Mouse (Mus musculus) forebrain, embryonic 15.5 days (tissue): ENCODE data around the gene Spp1. TPM values are rescaled to one million over a fixed set of nuclear protein-coding genes. Genes with fewer than 3 reads are reported as not detected.

Source experiments
- ATAC-seq: fragments of 200-750 bp; cut with Nextera tagmentation; replicated peaks from 2 replicates; pipeline ENCODE4 v1.8.0; 2017; ENCODE audit warnings: mild to moderate bottlenecking, moderate TSS enrichment, moderate library complexity
- H3K27ac ChIP-seq: fragments of 300-500 bp; sonication (generic); replicated peaks from 2 replicates; pipeline ENCODE4 v1.5.1; 2015; ENCODE audit warnings: mild to moderate bottlenecking, inconsistent platforms
- H3K27me3 ChIP-seq: fragments of 300-500 bp; sonication (generic); 2 replicates; pipeline ENCODE4 v1.6.1; 2015; ENCODE audit warnings: inconsistent platforms
- H3K36me3 ChIP-seq: fragments of 300-500 bp; sonication (generic); 2 replicates; pipeline ENCODE4 v1.6.1; 2015; ENCODE audit warnings: mild to moderate bottlenecking, inconsistent platforms
- H3K4me1 ChIP-seq: fragments of 300-500 bp; sonication (generic); 2 replicates; pipeline ENCODE4 v1.6.1; 2015; ENCODE audit warnings: inconsistent platforms
- H3K4me2 ChIP-seq: fragments of 300-500 bp; sonication (generic); replicated peaks from 2 replicates; pipeline ENCODE4 v1.6.1; 2015; ENCODE audit warnings: mild to moderate bottlenecking, inconsistent platforms
- H3K4me3 ChIP-seq: fragments of 300-500 bp; sonication (generic); 2 replicates; pipeline ENCODE4 v1.5.1; 2015; ENCODE audit warnings: mild to moderate bottlenecking, inconsistent platforms
- H3K9ac ChIP-seq: fragments of 300-500 bp; sonication (generic); replicated peaks from 2 replicates; pipeline ENCODE4 v1.6.1; 2015; ENCODE audit warnings: mild to moderate bottlenecking, inconsistent platforms
- H3K9me3 ChIP-seq: fragments of 300-500 bp; sonication (generic); 2 replicates; pipeline ENCODE4 v1.6.1; 2016; ENCODE audit warnings: inconsistent platforms
- WGBS: fragments of 180-500 bp; shearing (Covaris S2); methylation state at CpG from one replicate; pipeline ENCODE4 v1.1.7; 2015; ENCODE audit warnings: mixed read lengths; 5-methylcytosine and 5-hydroxymethylcytosine counted together
- polyA plus RNA-seq: library from polyadenylated mRNA; unstranded; fragments of >200 nt; fragmentation: Nextera tagmentation; extraction: Ambion mirVana; gene quantifications from 2 replicates; pipeline ENCODE4 v1.2.1, GENCODE M21; 2015

Gene Spp1
- 6.7 and 8.9 TPM in 2 replicates for polyA plus RNA-seq

GRCm38 (mm10) chr5:104434835-104435301 is at the start of gene Spp1:
Spp1 (plus strand) TSS chr5:104435118.
- Histone ChIP-seq H3K27me3 (no peaks in the 10 kb centered on the region), H3K4me2 (no peak within 1 kb of the TSS), H3K4me1 (0 out of 2 replicates have a peak, but pooled peaks cover 3% of the 10 kb centered on the region), H3K27ac (no peak within 1 kb of the TSS), H3K9me3 (no peaks in the 10 kb centered on the region), H3K36me3 (no peaks in the 10 kb centered on the region), H3K9ac (no peak within 1 kb of the TSS), H3K4me3 (no peak within 1 kb of the TSS)
- 69% methylated on average over 7 of the region's 7 CpGs for WGBS
- ATAC-seq, result no peak

- Histone ChIP-seq H3K4me1 (no peaks in the 10 kb centered on the region), H3K36me3 (no peaks in the 10 kb centered on the region), H3K4me2 (no peak overlapping the region), H3K4me3 (no peak overlapping the region), H3K9me3 (no peaks in the 10 kb centered on the region), H3K9ac (no peak overlapping the region), H3K27ac (no peak overlapping the region), H3K27me3 (no peaks in the 10 kb centered on the region)
- no peak for ATAC-seq
- WGBS, result 93% methylated on average over 16 of the region's 16 CpGs
Measured at GRCm38 (mm10) chr5:104385521-104385920, 49.4 kb upstream of the Spp1 start.

GRCm38 (mm10) chr5:104386908-104387307 is 48.0 kb upstream of the Spp1 start:
- no peak for ATAC-seq
- H3K4me3 ChIP-seq, result no peak overlapping the region
- no peak overlapping the region for H3K9ac ChIP-seq
- 84% methylated on average over 5 of the region's 5 CpGs for WGBS
- H3K9me3 ChIP-seq, result no peaks in the 10 kb centered on the region
- H3K27ac ChIP-seq, result no peak overlapping the region
- H3K4me2 ChIP-seq, result no peak overlapping the region
- no peaks in the 10 kb centered on the region for H3K36me3 ChIP-seq
- H3K27me3 ChIP-seq, result no peaks in the 10 kb centered on the region
- no peaks in the 10 kb centered on the region for H3K4me1 ChIP-seq

GRCm38 (mm10) chr5:104390962-104391361 is 44.0 kb upstream of the Spp1 start:
- Histone ChIP-seq H3K27me3 (no peaks in the 10 kb centered on the region), H3K4me1 (no peaks in the 10 kb centered on the region), H3K9ac (no peak overlapping the region), H3K27ac (no peak overlapping the region), H3K4me2 (no peak overlapping the region), H3K4me3 (no peak overlapping the region), H3K9me3 (no peaks in the 10 kb centered on the region), H3K36me3 (no peaks in the 10 kb centered on the region)
- ATAC-seq, result no peak
- 87% methylated on average over 2 of the region's 2 CpGs for WGBS

- Histone ChIP-seq H3K36me3 (no peaks in the 10 kb centered on the region), H3K4me2 (no peak overlapping the region), H3K9ac (no peak overlapping the region), H3K27me3 (no peaks in the 10 kb centered on the region), H3K4me1 (no peaks in the 10 kb centered on the region), H3K9me3 (no peaks in the 10 kb centered on the region), H3K4me3 (no peak overlapping the region), H3K27ac (no peak overlapping the region)
- no peak for ATAC-seq
- 88% methylated on average over 5 of the region's 5 CpGs for WGBS
Measured at GRCm38 (mm10) chr5:104392784-104393183, 42.1 kb upstream of the Spp1 start.

- Histone ChIP-seq H3K4me3 (no peak overlapping the region), H3K4me2 (no peak overlapping the region), H3K27ac (no peak overlapping the region), H3K4me1 (no peaks in the 10 kb centered on the region), H3K9me3 (no peaks in the 10 kb centered on the region), H3K36me3 (no peaks in the 10 kb centered on the region), H3K9ac (no peak overlapping the region), H3K27me3 (no peaks in the 10 kb centered on the region)
- ATAC-seq, result no peak
- 68% methylated on average over 6 of the region's 6 CpGs for WGBS
Measured at GRCm38 (mm10) chr5:104396286-104396685, 38.6 kb upstream of the Spp1 start.

- no peak overlapping the region for H3K4me3 ChIP-seq
- no peaks in the 10 kb centered on the region for H3K27me3 ChIP-seq
- no peak for ATAC-seq
- no peak overlapping the region for H3K4me2 ChIP-seq
- H3K9ac ChIP-seq, result no peak overlapping the region
- no peaks in the 10 kb centered on the region for H3K9me3 ChIP-seq
- H3K27ac ChIP-seq, result no peak overlapping the region
- 79% methylated on average over 1 of the region's 1 CpGs for WGBS
- no peaks in the 10 kb centered on the region for H3K4me1 ChIP-seq
- H3K36me3 ChIP-seq, result no peaks in the 10 kb centered on the region
Measured at GRCm38 (mm10) chr5:104398001-104398400, 36.9 kb upstream of the Spp1 start.

- Histone ChIP-seq H3K27me3 (no peaks in the 10 kb centered on the region), H3K36me3 (no peaks in the 10 kb centered on the region)
Measured at GRCm38 (mm10) chr5:104399291-104399950, 35.5 kb upstream of the Spp1 start.

GRCm38 (mm10) chr5:104399970-104400369 is 34.9 kb upstream of the Spp1 start:
- H3K9ac ChIP-seq, result no peak overlapping the region
- H3K4me1 ChIP-seq, result 0 out of 2 replicates have a peak, but pooled peaks cover 7% of the 10 kb centered on the region
- H3K4me3 ChIP-seq, result no peak overlapping the region
- no peaks in the 10 kb centered on the region for H3K27me3 ChIP-seq
- no peaks in the 10 kb centered on the region for H3K36me3 ChIP-seq
- H3K4me2 ChIP-seq, result no peak overlapping the region
- H3K27ac ChIP-seq, result no peak overlapping the region
- no peak for ATAC-seq
- H3K9me3 ChIP-seq, result no peaks in the 10 kb centered on the region
- 33% methylated on average over 1 of the region's 1 CpGs for whole genome bisulfite sequencing

More at GRCm38 (mm10) chr5:104399291-104399950, 35.5 kb upstream of the Spp1 start:
- WGBS, result 66% methylated on average over 9 of the region's 9 CpGs
- H3K4me3 ChIP-seq, result no peak overlapping the region
- 0 out of 2 replicates have a peak, but pooled peaks cover 1% of the 10 kb centered on the region for H3K4me1 ChIP-seq
- no peak overlapping the region for H3K9ac ChIP-seq
- no peak overlapping the region for H3K4me2 ChIP-seq
- no peak overlapping the region for H3K27ac ChIP-seq
- ATAC-seq, result no peak
- H3K9me3 ChIP-seq, result no peaks in the 10 kb centered on the region

- ATAC-seq, result no peak
- peaks cover 12% of the 10 kb centered on the region; the same call in 1 of the 2 replicates for H3K4me1 ChIP-seq
- H3K36me3 ChIP-seq, result no peaks in the 10 kb centered on the region
- no peak overlapping the region for H3K9ac ChIP-seq
- WGBS, result 68% methylated on average over 3 of the region's 3 CpGs
- no peak overlapping the region for H3K27ac ChIP-seq
- H3K4me3 ChIP-seq, result no peak overlapping the region
- no peaks in the 10 kb centered on the region for H3K9me3 ChIP-seq
- H3K27me3 ChIP-seq, result no peaks in the 10 kb centered on the region
- no peak overlapping the region for H3K4me2 ChIP-seq
Measured at GRCm38 (mm10) chr5:104402651-104403050, 32.3 kb upstream of the Spp1 start.

- Histone ChIP-seq H3K27me3 (no peaks in the 10 kb centered on the region), H3K4me3 (no peak overlapping the region), H3K27ac (no peak overlapping the region), H3K36me3 (no peaks in the 10 kb centered on the region), H3K9me3 (no peaks in the 10 kb centered on the region), H3K4me1 (peaks cover 12% of the 10 kb centered on the region; the same call in 1 of the 2 replicates), H3K4me2 (no peak overlapping the region), H3K9ac (no peak overlapping the region)
- no peak for ATAC-seq
- WGBS, result 77% methylated on average over 3 of the region's 3 CpGs
Measured at GRCm38 (mm10) chr5:104403351-104403750, 31.6 kb upstream of the Spp1 start.

- Histone ChIP-seq H3K9me3 (no peaks in the 10 kb centered on the region), H3K36me3 (no peaks in the 10 kb centered on the region), H3K27ac (no peak overlapping the region), H3K27me3 (no peaks in the 10 kb centered on the region), H3K4me1 (peaks cover 12% of the 10 kb centered on the region; the same call in 1 of the 2 replicates), H3K4me3 (no peak overlapping the region), H3K9ac (no peak overlapping the region), H3K4me2 (no peak overlapping the region)
- 33% methylated on average over 7 of the region's 7 CpGs for WGBS
- ATAC-seq, result no peak
Measured at GRCm38 (mm10) chr5:104404551-104404950, 30.4 kb upstream of the Spp1 start.

GRCm38 (mm10) chr5:104405051-104405450 is 29.9 kb upstream of the Spp1 start:
- no peak for ATAC-seq
- Histone ChIP-seq H3K36me3 (no peaks in the 10 kb centered on the region), H3K4me1 (peaks cover 12% of the 10 kb centered on the region; the same call in 1 of the 2 replicates), H3K9me3 (no peaks in the 10 kb centered on the region), H3K27ac (no peak overlapping the region), H3K27me3 (no peaks in the 10 kb centered on the region), H3K4me3 (no peak overlapping the region), H3K4me2 (no peak overlapping the region), H3K9ac (no peak overlapping the region)
- 66% methylated on average over 3 of the region's 3 CpGs for WGBS
